Mouse (Mus musculus): ENCODE results near the gene Gm13290. TPM values are rescaled to one million over a fixed set of nuclear protein-coding genes. Genes with fewer than 3 reads are reported as not detected.

The Gm13290 gene
- polyA plus RNA-seq, 1 experiment from 2014 or later, result 0.92 TPM

Other genes with a start within 250 kb of the Gm13290 start
- gene Ifna15, start 215.6 kb upstream of the Gm13290 start, polyA plus RNA-seq (2014; fragmentation: Nextera tagmentation; extraction: Ambion mirVana), result not detected in 2 replicates
- gene Ifna14, start 202.0 kb upstream of the Gm13290 start, polyA plus RNA-seq (2014; fragmentation: Nextera tagmentation; extraction: Ambion mirVana), result not detected in 2 replicates
- not detected in 2 replicates for gene Ifna9, start 181.4 kb upstream of the Gm13290 start, polyA plus RNA-seq (2014; fragmentation: Nextera tagmentation; extraction: Ambion mirVana)
- not detected in 2 replicates for gene Ifna12, start 170.5 kb upstream of the Gm13290 start, polyA plus RNA-seq (2014; fragmentation: Nextera tagmentation; extraction: Ambion mirVana)
- gene C87499, start 139.4 kb upstream of the Gm13290 start, polyA plus RNA-seq (2014; fragmentation: Nextera tagmentation; extraction: Ambion mirVana), result not detected in 2 replicates
- gene Ifna13, start 129.4 kb upstream of the Gm13290 start, polyA plus RNA-seq (2014; fragmentation: Nextera tagmentation; extraction: Ambion mirVana), result not detected in 2 replicates
- not detected in 2 replicates for gene Ifna16, start 96.9 kb upstream of the Gm13290 start, polyA plus RNA-seq (2014; fragmentation: Nextera tagmentation; extraction: Ambion mirVana)
- gene Ifna2, start 89.9 kb upstream of the Gm13290 start, polyA plus RNA-seq (2014; fragmentation: Nextera tagmentation; extraction: Ambion mirVana), result not detected in 2 replicates
- gene Ifnab, start 82.5 kb upstream of the Gm13290 start, polyA plus RNA-seq (2014; fragmentation: Nextera tagmentation; extraction: Ambion mirVana), result not detected in 2 replicates
- 0.31 and 0.81 TPM in 2 replicates for gene Gm26566, start 52.0 kb upstream of the Gm13290 start, polyA plus RNA-seq (2014; fragmentation: Nextera tagmentation; extraction: Ambion mirVana)
- 86.2 and 120 TPM in 2 replicates for gene Klhl9, start 51.4 kb upstream of the Gm13290 start, polyA plus RNA-seq (2014; fragmentation: Nextera tagmentation; extraction: Ambion mirVana)
- not detected in 2 replicates for gene Gm13271, start 19.0 kb upstream of the Gm13290 start, polyA plus RNA-seq (2014; fragmentation: Nextera tagmentation; extraction: Ambion mirVana)
- gene Gm13283, start 13.7 kb upstream of the Gm13290 start, polyA plus RNA-seq (2014; fragmentation: Nextera tagmentation; extraction: Ambion mirVana), result 0.30 and 0.47 TPM in 2 replicates
- not detected in 2 replicates for gene Gm13289, start 3.1 kb downstream of the Gm13290 start, polyA plus RNA-seq (2014; fragmentation: Nextera tagmentation; extraction: Ambion mirVana)
- not detected in 2 replicates for gene Gm13272, start 6.0 kb downstream of the Gm13290 start, polyA plus RNA-seq (2014; fragmentation: Nextera tagmentation; extraction: Ambion mirVana)
- 0.19 TPM in 1 of 2 replicates, not detected in the other for gene Ifnz, start 8.3 kb downstream of the Gm13290 start, polyA plus RNA-seq (2014; fragmentation: Nextera tagmentation; extraction: Ambion mirVana)
- gene Gm13276, start 11.9 kb downstream of the Gm13290 start, polyA plus RNA-seq (2014; fragmentation: Nextera tagmentation; extraction: Ambion mirVana), result not detected in 2 replicates
- gene Gm13277, start 14.8 kb downstream of the Gm13290 start, polyA plus RNA-seq (2014; fragmentation: Nextera tagmentation; extraction: Ambion mirVana), result not detected in 2 replicates
- gene Gm13278, start 17.7 kb downstream of the Gm13290 start, polyA plus RNA-seq (2014; fragmentation: Nextera tagmentation; extraction: Ambion mirVana), result not detected in 2 replicates
- not detected in 2 replicates for gene Gm13275, start 20.7 kb downstream of the Gm13290 start, polyA plus RNA-seq (2014; fragmentation: Nextera tagmentation; extraction: Ambion mirVana)
- not detected in 2 replicates for gene Gm13279, start 23.6 kb downstream of the Gm13290 start, polyA plus RNA-seq (2014; fragmentation: Nextera tagmentation; extraction: Ambion mirVana)
- gene Gm13285, start 25.8 kb downstream of the Gm13290 start, polyA plus RNA-seq (2014; fragmentation: Nextera tagmentation; extraction: Ambion mirVana), result 0.19 and 0.69 TPM in 2 replicates
- not detected in 2 replicates for gene Gm13287, start 29.4 kb downstream of the Gm13290 start, polyA plus RNA-seq (2014; fragmentation: Nextera tagmentation; extraction: Ambion mirVana)
- gene Gm13288, start 31.7 kb downstream of the Gm13290 start, polyA plus RNA-seq (2014; fragmentation: Nextera tagmentation; extraction: Ambion mirVana), result not detected in 2 replicates
- not detected in 2 replicates for gene Ifna7, start 42.4 kb downstream of the Gm13290 start, polyA plus RNA-seq (2014; fragmentation: Nextera tagmentation; extraction: Ambion mirVana)
- gene Ifna11, start 46.1 kb downstream of the Gm13290 start, polyA plus RNA-seq (2014; fragmentation: Nextera tagmentation; extraction: Ambion mirVana), result not detected in 2 replicates
- not detected in 2 replicates for gene Ifna6, start 53.6 kb downstream of the Gm13290 start, polyA plus RNA-seq (2014; fragmentation: Nextera tagmentation; extraction: Ambion mirVana)
- not detected in 2 replicates for gene Ifna5, start 61.7 kb downstream of the Gm13290 start, polyA plus RNA-seq (2014; fragmentation: Nextera tagmentation; extraction: Ambion mirVana)
- gene Ifna4, start 68.0 kb downstream of the Gm13290 start, polyA plus RNA-seq (2014; fragmentation: Nextera tagmentation; extraction: Ambion mirVana), result not detected in 2 replicates
- gene Ifna1, start 76.3 kb downstream of the Gm13290 start, polyA plus RNA-seq (2014; fragmentation: Nextera tagmentation; extraction: Ambion mirVana), result not detected in 2 replicates
- gene Ifne, start 106.4 kb downstream of the Gm13290 start, polyA plus RNA-seq (2014; fragmentation: Nextera tagmentation; extraction: Ambion mirVana), result not detected in 2 replicates